Mouse (Mus musculus): ENCODE data around the gene 1700029H14Rik. TPM values are rescaled to one million over a fixed set of nuclear protein-coding genes. Genes with fewer than 3 reads are reported as not detected.

The 1700029H14Rik gene
- polyA plus RNA-seq, 1 experiment = not detected

- Histone ChIP-seq H3K27ac (ENCODE audit: insufficient read depth, low read depth, low read length) (0 out of 2 replicates have a peak overlapping the region, but pooled peaks have one; percentile 1), H3K4me3 (ENCODE audit: insufficient read depth, low read length) (no peak overlapping the region), H3K4me1 (ENCODE audit: control insufficient read depth, insufficient read depth, low read length) (peaks cover 23% of the 10 kb centered on the region)
- TF ChIP-seq POLR2A (IDR thresholded peaks at IDR 0.05; ENCODE audit: borderline replicate concordance, low read depth, low read length) (no peak), CTCF (IDR thresholded peaks at IDR 0.05; ENCODE audit: low read depth, low read length) (peak; percentile 76)
Measured at GRCm38 (mm10) chr8:13550718-13551573, 11.3 kb downstream of the 1700029H14Rik start.

- Histone ChIP-seq H3K4me3 (ENCODE audit: insufficient read depth, low read length) (no peak overlapping the region), H3K27ac (ENCODE audit: insufficient read depth, low read depth, low read length) (peak overlapping the region; percentile 80), H3K4me1 (ENCODE audit: control insufficient read depth, insufficient read depth, low read length) (peaks cover 23% of the 10 kb centered on the region)
- TF ChIP-seq POLR2A (IDR thresholded peaks at IDR 0.05; ENCODE audit: borderline replicate concordance, low read depth, low read length) = no peak
- no peak for TF ChIP-seq CTCF (IDR thresholded peaks at IDR 0.05; ENCODE audit: low read depth, low read length)
Measured at GRCm38 (mm10) chr8:13548831-13549230, 13.4 kb downstream of the 1700029H14Rik start.

- Histone ChIP-seq H3K27ac (ENCODE audit: insufficient read depth, low read depth, low read length) (peak overlapping the region; percentile 80), H3K4me1 (ENCODE audit: control insufficient read depth, insufficient read depth, low read length) (peaks cover 23% of the 10 kb centered on the region), H3K4me3 (ENCODE audit: insufficient read depth, low read length) (no peak overlapping the region)
- TF ChIP-seq POLR2A (IDR thresholded peaks at IDR 0.05; ENCODE audit: borderline replicate concordance, low read depth, low read length) (no peak), CTCF (IDR thresholded peaks at IDR 0.05; ENCODE audit: low read depth, low read length) (peak; percentile 35; the same call in 1 of the 2 replicates)
Measured at GRCm38 (mm10) chr8:13548235-13548634, 14.0 kb downstream of the 1700029H14Rik start.

- TF ChIP-seq CTCF (IDR thresholded peaks at IDR 0.05; ENCODE audit: low read depth, low read length) (no peak), POLR2A (IDR thresholded peaks at IDR 0.05; ENCODE audit: borderline replicate concordance, low read depth, low read length) (no peak)
- Histone ChIP-seq H3K27ac (ENCODE audit: insufficient read depth, low read depth, low read length) (no peak overlapping the region), H3K4me1 (ENCODE audit: control insufficient read depth, insufficient read depth, low read length) (peaks cover 21% of the 10 kb centered on the region), H3K4me3 (ENCODE audit: insufficient read depth, low read length) (no peak overlapping the region)
Measured at GRCm38 (mm10) chr8:13546421-13546820, 15.8 kb downstream of the 1700029H14Rik start.

- TF ChIP-seq POLR2A (IDR thresholded peaks at IDR 0.05; ENCODE audit: borderline replicate concordance, low read depth, low read length) = no peak
- no peak for TF ChIP-seq CTCF (IDR thresholded peaks at IDR 0.05; ENCODE audit: low read depth, low read length)
- no peaks in the 10 kb centered on the region for H3K4me1 ChIP-seq (ENCODE audit: control insufficient read depth, insufficient read depth, low read length)
- H3K27ac ChIP-seq (ENCODE audit: insufficient read depth, low read depth, low read length) = no peak overlapping the region
- no peak overlapping the region for H3K4me3 ChIP-seq (ENCODE audit: insufficient read depth, low read length)
Measured at GRCm38 (mm10) chr8:13541526-13541925, 20.7 kb downstream of the 1700029H14Rik start.

GRCm38 (mm10) chr8:13540122-13540521, 22.1 kb downstream of the 1700029H14Rik start:
- Histone ChIP-seq H3K4me1 (ENCODE audit: control insufficient read depth, insufficient read depth, low read length) (no peaks in the 10 kb centered on the region), H3K27ac (ENCODE audit: insufficient read depth, low read depth, low read length) (no peak overlapping the region), H3K4me3 (ENCODE audit: insufficient read depth, low read length) (no peak overlapping the region)
- no peak for TF ChIP-seq CTCF (IDR thresholded peaks at IDR 0.05; ENCODE audit: low read depth, low read length)
- TF ChIP-seq POLR2A (IDR thresholded peaks at IDR 0.05; ENCODE audit: borderline replicate concordance, low read depth, low read length) = no peak

- TF ChIP-seq POLR2A (IDR thresholded peaks at IDR 0.05; ENCODE audit: borderline replicate concordance, low read depth, low read length) (no peak), CTCF (IDR thresholded peaks at IDR 0.05; ENCODE audit: low read depth, low read length) (no peak)
- H3K4me3 ChIP-seq (ENCODE audit: insufficient read depth, low read length) = no peak overlapping the region
- no peaks in the 10 kb centered on the region for H3K4me1 ChIP-seq (ENCODE audit: control insufficient read depth, insufficient read depth, low read length)
- no peak overlapping the region for H3K27ac ChIP-seq (ENCODE audit: insufficient read depth, low read depth, low read length)
Measured at GRCm38 (mm10) chr8:13538821-13539220, 23.4 kb downstream of the 1700029H14Rik start.

- Histone ChIP-seq H3K4me1 (ENCODE audit: control insufficient read depth, insufficient read depth, low read length) (no peaks in the 10 kb centered on the region; the same call in 1 of the 2 replicates), H3K27ac (ENCODE audit: insufficient read depth, low read depth, low read length) (no peak overlapping the region), H3K4me3 (ENCODE audit: insufficient read depth, low read length) (no peak overlapping the region)
- TF ChIP-seq CTCF (IDR thresholded peaks at IDR 0.05; ENCODE audit: low read depth, low read length) = no peak
- TF ChIP-seq POLR2A (IDR thresholded peaks at IDR 0.05; ENCODE audit: borderline replicate concordance, low read depth, low read length) = no peak
Measured at GRCm38 (mm10) chr8:13537102-13537501, 25.2 kb downstream of the 1700029H14Rik start.

GRCm38 (mm10) chr8:13533123-13533522, 29.1 kb downstream of the 1700029H14Rik start:
- no peak overlapping the region for H3K27ac ChIP-seq (ENCODE audit: insufficient read depth, low read depth, low read length)

GRCm38 (mm10) chr8:13531602-13532171, 30.6 kb downstream of the 1700029H14Rik start:
- peaks cover 24% of the 10 kb centered on the region for H3K4me1 ChIP-seq (ENCODE audit: control insufficient read depth, insufficient read depth, low read length)
- H3K4me3 ChIP-seq (ENCODE audit: insufficient read depth, low read length) = no peak overlapping the region
- TF ChIP-seq POLR2A (IDR thresholded peaks at IDR 0.05; ENCODE audit: borderline replicate concordance, low read depth, low read length) (no peak), CTCF (IDR thresholded peaks at IDR 0.05; ENCODE audit: low read depth, low read length) (no peak)
- peak overlapping the region; percentile 50; the same call in 1 of the 2 replicates for H3K27ac ChIP-seq (ENCODE audit: insufficient read depth, low read depth, low read length)

More at GRCm38 (mm10) chr8:13533123-13533522, 29.1 kb downstream of the 1700029H14Rik start:
- no peak for TF ChIP-seq CTCF (IDR thresholded peaks at IDR 0.05; ENCODE audit: low read depth, low read length)
- Histone ChIP-seq H3K4me1 (ENCODE audit: control insufficient read depth, insufficient read depth, low read length) (peaks cover 24% of the 10 kb centered on the region), H3K4me3 (ENCODE audit: insufficient read depth, low read length) (no peak overlapping the region)
